Mouse (Mus musculus) midbrain, postnatal 0 days (tissue): ENCODE measurements around the gene Olfr49. TPM values are rescaled to one million over a fixed set of nuclear protein-coding genes. Genes with fewer than 3 reads are reported as not detected.

Experiments
- ATAC-seq: fragments of 200-750 bp; cut with Nextera tagmentation; 2 replicates; pipeline ENCODE4 v1.8.0; 2017; ENCODE audit warnings: moderate number of reproducible peaks, mild to moderate bottlenecking, moderate TSS enrichment, moderate library complexity; ENCODE audit not compliant: low FRiP score
- DNase-seq: peaks from one replicate; pipeline ENCODE4 v3.0.0-alpha.2; 2015; ENCODE audit warnings: low spot score
- H3K27ac ChIP-seq: fragments of 300-500 bp; sonication (generic); 2 replicates; pipeline ENCODE4 v1.5.1; 2014; ENCODE audit warnings: low read depth, mild to moderate bottlenecking, low read length, mixed read lengths
- H3K27me3 ChIP-seq: fragments of 300-500 bp; sonication (generic); 2 replicates; pipeline ENCODE4 v1.6.1; 2014; ENCODE audit warnings: low read length, control low read depth, mixed read lengths; ENCODE audit not compliant: insufficient read depth
- H3K36me3 ChIP-seq: fragments of 300-500 bp; sonication (generic); 2 replicates; pipeline ENCODE4 v1.6.1; 2014; ENCODE audit warnings: low read length, control low read depth, mixed read lengths; ENCODE audit not compliant: insufficient read depth
- H3K4me1 ChIP-seq: fragments of 300-500 bp; sonication (generic); 2 replicates; pipeline ENCODE4 v1.6.1; 2014; ENCODE audit warnings: mild to moderate bottlenecking, control low read depth, antibody characterized with exemption, low read length, mixed read lengths; ENCODE audit not compliant: insufficient read depth
- H3K4me2 ChIP-seq: fragments of 300-500 bp; sonication (generic); 2 replicates; pipeline ENCODE4 v1.6.1; 2014; ENCODE audit warnings: low read depth, mild to moderate bottlenecking, low read length, mixed read lengths; ENCODE audit not compliant: poor library complexity, severe bottlenecking
- H3K4me3 ChIP-seq: fragments of 300-500 bp; sonication (generic); 2 replicates; pipeline ENCODE4 v1.5.1; 2014; ENCODE audit warnings: low read depth, mild to moderate bottlenecking, low read length, moderate library complexity
- H3K9ac ChIP-seq: fragments of 300-500 bp; sonication (generic); replicated peaks from 2 replicates; pipeline ENCODE4 v1.6.1; 2014; ENCODE audit warnings: mild to moderate bottlenecking, low read length, moderate library complexity, mixed read lengths; ENCODE audit not compliant: poor library complexity, severe bottlenecking
- H3K9me3 ChIP-seq: fragments of 300-500 bp; sonication (generic); 2 replicates; pipeline ENCODE4 v1.6.1; 2016; ENCODE audit warnings: low read length, control low read depth
- CTCF ChIP-seq: IDR thresholded peaks from 2 replicates; pipeline ENCODE4 v1.5.1; 2016; ENCODE audit warnings: antibody characterized with exemption, mild to moderate bottlenecking
- WGBS: fragments of 180-500 bp; shearing (Covaris S2); extraction: QIAGEN DNeasy Blood & Tissue Kit; methylation state at CpG from one replicate; pipeline ENCODE4 v1.1.7; 2014; 5-methylcytosine and 5-hydroxymethylcytosine counted together
- polyA plus RNA-seq: library from polyadenylated mRNA; unstranded; fragments of >200 nt; fragmentation: Nextera tagmentation; extraction: Ambion mirVana; gene quantifications from 2 replicates; pipeline ENCODE4 v1.2.1, GENCODE M21; 2015
- total RNA-seq: library from RNA; depleted of rRNA; stranded (reverse); fragments of >200 nt; gene quantifications from 2 replicates; pipeline ENCODE4 v1.2.3, GENCODE M21; 2014

Gene Olfr49
- total and polyA plus RNA-seq, 2 experiments from 2014 or later: not detected

- ATAC-seq (no peak), DNase-seq (no peak)
- Histone ChIP-seq H3K27me3 (no peaks in the 10 kb centered on the region), H3K36me3 (no peaks in the 10 kb centered on the region), H3K9ac (peak overlapping the region; percentile 59), H3K4me3 (peak overlapping the region; percentile 57), H3K27ac (no peak overlapping the region), H3K9me3 (no peaks in the 10 kb centered on the region), H3K4me2 (peak overlapping the region; percentile 70), H3K4me1 (peaks cover 4% of the 10 kb centered on the region; the same call in 1 of the 2 replicates)
- TF ChIP-seq CTCF: no peak
- WGBS: 27% methylated on average over 8 of the region's 8 CpGs
These were observed 25.0 kb downstream of the Olfr49 start for GRCm38 (mm10) chr14:54259722-54260085.

GRCm38 (mm10) chr14:54259003-54259721 lies 25.6 kb downstream of the Olfr49 start:
- H3K4me1 ChIP-seq: peaks cover 4% of the 10 kb centered on the region; the same call in 1 of the 2 replicates
- ATAC-seq (peak; percentile 89), DNase-seq (peak; percentile 86)
- peak overlapping the region; percentile 70 for H3K4me2 ChIP-seq
- peak overlapping the region; percentile 57 for H3K4me3 ChIP-seq
- peak overlapping the region; percentile 59 for H3K9ac ChIP-seq
- H3K9me3 ChIP-seq: no peaks in the 10 kb centered on the region
- no peak for TF ChIP-seq CTCF
- H3K27ac ChIP-seq: no peak overlapping the region
- no peaks in the 10 kb centered on the region for H3K36me3 ChIP-seq
- no peaks in the 10 kb centered on the region for H3K27me3 ChIP-seq
- WGBS: under 1% methylated on average over 35 of the region's 35 CpGs

GRCm38 (mm10) chr14:54258131-54258670 lies 26.5 kb downstream of the Olfr49 start:
- TF ChIP-seq CTCF: no peak
- WGBS: 73% methylated on average over 7 of the region's 7 CpGs

GRCm38 (mm10) chr14:54254670-54255202 lies 30.0 kb downstream of the Olfr49 start:
- peaks cover 3% of the 10 kb centered on the region; the same call in 1 of the 2 replicates for H3K4me1 ChIP-seq
- H3K27ac ChIP-seq: no peak overlapping the region; the same call in 1 of the 2 replicates
- peak overlapping the region; percentile 75 for H3K9ac ChIP-seq
- TF ChIP-seq CTCF: no peak
- 67% methylated on average over 12 of the region's 12 CpGs for WGBS
- no peaks in the 10 kb centered on the region for H3K9me3 ChIP-seq
- no peaks in the 10 kb centered on the region for H3K27me3 ChIP-seq
- no peaks in the 10 kb centered on the region for H3K36me3 ChIP-seq
- ATAC-seq (no peak), DNase-seq (no peak)
- H3K4me2 ChIP-seq: peak overlapping the region; percentile 78
- H3K4me3 ChIP-seq: peak overlapping the region; percentile 68

More at GRCm38 (mm10) chr14:54258131-54258670, 26.5 kb downstream of the Olfr49 start:
- no peak for DNase-seq
- H3K9ac ChIP-seq: no peak overlapping the region
- peaks cover 4% of the 10 kb centered on the region; the same call in 1 of the 2 replicates for H3K4me1 ChIP-seq
- H3K4me3 ChIP-seq: no peak overlapping the region
- no peak overlapping the region for H3K27ac ChIP-seq
- H3K4me2 ChIP-seq: no peak overlapping the region
- H3K9me3 ChIP-seq: no peaks in the 10 kb centered on the region
- ATAC-seq: no peak
- H3K36me3 ChIP-seq: no peaks in the 10 kb centered on the region
- no peaks in the 10 kb centered on the region for H3K27me3 ChIP-seq

- WGBS: under 1% methylated on average over 39 of the region's 39 CpGs
- ATAC-seq: peak; percentile 100
- Histone ChIP-seq H3K9me3 (no peaks in the 10 kb centered on the region), H3K4me2 (peak within 1 kb of the TSS; percentile 78), H3K4me3 (peak within 1 kb of the TSS; percentile 68), H3K9ac (peak within 1 kb of the TSS; percentile 75), H3K4me1 (peaks cover 3% of the 10 kb centered on the region; the same call in 1 of the 2 replicates), H3K27me3 (no peaks in the 10 kb centered on the region), H3K36me3 (no peaks in the 10 kb centered on the region), H3K27ac (peak within 1 kb of the TSS; percentile 72)
- DNase-seq: peak; percentile 99
- peak; percentile 46; the same call in 1 of the 2 replicates for TF ChIP-seq CTCF
These were observed 30.9 kb downstream of the Olfr49 start, which contains the start of the genes Dad1 and Abhd4 for GRCm38 (mm10) chr14:54253741-54254291. TSS of gene Dad1 (minus strand) at chr14:54254104. TSS of gene Abhd4 (plus strand) at chr14:54254188.
